Mouse (Mus musculus): ENCODE data around the gene Zfp706.

Zfp706 gene

DNA sequence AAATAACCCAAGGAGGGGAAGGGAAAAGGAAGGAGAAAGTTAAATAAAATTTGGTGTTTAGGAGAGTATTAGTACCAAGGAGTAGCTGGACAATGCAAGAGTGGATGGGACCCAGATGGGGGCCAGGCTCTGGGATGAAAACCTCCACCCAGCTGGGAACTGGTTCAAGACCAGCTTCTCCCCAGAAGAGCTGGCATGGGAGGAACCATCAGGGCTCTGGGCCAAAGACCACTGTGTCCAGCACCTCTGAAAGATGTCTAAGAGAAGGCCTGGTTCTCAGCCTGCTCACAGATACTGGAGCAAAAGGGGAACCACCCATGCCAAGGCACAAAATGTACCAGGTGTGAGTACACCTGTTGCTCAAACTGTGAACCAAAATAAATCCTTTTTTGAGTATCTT is 20.4 kb upstream of the Zfp706 start:
- no peaks in the 10 kb centered on the region for H3K27me3 ChIP-seq (ENCODE audit: insufficient read depth, low read length)
- H3K4me3 ChIP-seq (replicated peaks; ENCODE audit: low read length), result no peak overlapping the region
- H3K36me3 ChIP-seq (ENCODE audit: insufficient read depth, low read length), result no peaks in the 10 kb centered on the region
- TF ChIP-seq CTCF (conservative IDR thresholded peaks at IDR 0.05; ENCODE audit: low read length), result no peak
- no peak for TF ChIP-seq POU5F1 (IDR thresholded peaks at IDR 0.05; ENCODE audit: borderline replicate concordance, low read length)
- TF ChIP-seq NANOG (IDR thresholded peaks at IDR 0.05; ENCODE audit: borderline replicate concordance, low read length), result no peak
- peaks cover 14% of the 10 kb centered on the region for H3K4me1 ChIP-seq (replicated peaks; ENCODE audit: low read depth, low read length)
- H3K9me3 ChIP-seq (ENCODE audit: low read length), result no peaks in the 10 kb centered on the region

GRCm38 (mm10) chr15:37026458-37026857 is 18.9 kb upstream of the Zfp706 start:
- Histone ChIP-seq H3K27me3 (ENCODE audit: insufficient read depth, low read length) (no peaks in the 10 kb centered on the region), H3K4me1 (replicated peaks; ENCODE audit: low read depth, low read length) (peaks cover 6% of the 10 kb centered on the region), H3K9me3 (ENCODE audit: low read length) (no peaks in the 10 kb centered on the region), H3K4me3 (replicated peaks; ENCODE audit: low read length) (no peak overlapping the region), H3K36me3 (ENCODE audit: insufficient read depth, low read length) (no peaks in the 10 kb centered on the region)
- no peak for TF ChIP-seq POU5F1 (IDR thresholded peaks at IDR 0.05; ENCODE audit: borderline replicate concordance, low read length)

GRCm38 (mm10) chr15:37020581-37021245 is 13.1 kb upstream of the Zfp706 start:
- H3K36me3 ChIP-seq (ENCODE audit: insufficient read depth, low read length), result no peaks in the 10 kb centered on the region
- H3K9me3 ChIP-seq (ENCODE audit: low read length), result no peaks in the 10 kb centered on the region
- no peaks in the 10 kb centered on the region for H3K27me3 ChIP-seq (ENCODE audit: insufficient read depth, low read length)
- H3K4me1 ChIP-seq (replicated peaks; ENCODE audit: low read depth, low read length), result peaks cover 22% of the 10 kb centered on the region
- TF ChIP-seq NANOG (IDR thresholded peaks at IDR 0.05; ENCODE audit: borderline replicate concordance, low read length) (no peak), CTCF (conservative IDR thresholded peaks at IDR 0.05; ENCODE audit: low read length) (peak; percentile 9)
- no peak overlapping the region for H3K4me3 ChIP-seq (replicated peaks; ENCODE audit: low read length)

DNA sequence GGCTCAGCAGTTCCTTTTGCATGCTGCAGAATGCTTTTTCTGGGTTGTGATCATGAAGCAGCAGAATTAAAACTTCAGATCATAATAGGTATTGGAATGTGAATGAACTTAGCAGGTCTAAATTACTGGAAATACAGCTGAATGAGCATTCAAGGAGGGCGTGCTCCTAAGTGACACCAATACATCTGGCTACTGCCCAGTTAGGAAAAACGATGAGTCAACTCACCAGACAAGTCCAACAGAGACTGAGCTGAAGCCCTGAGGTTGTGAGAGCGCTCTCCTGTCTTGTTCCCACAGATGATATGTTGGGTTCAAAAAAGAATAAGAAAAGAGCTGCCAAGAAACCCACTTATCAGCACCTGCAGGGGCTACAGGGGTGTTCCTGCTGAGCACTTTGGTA is 11.9 kb upstream of the Zfp706 start:
- H3K4me3 ChIP-seq (replicated peaks; ENCODE audit: low read length), result no peak overlapping the region
- TF ChIP-seq NANOG (IDR thresholded peaks at IDR 0.05; ENCODE audit: borderline replicate concordance, low read length) (no peak), CTCF (conservative IDR thresholded peaks at IDR 0.05; ENCODE audit: low read length) (no peak), POU5F1 (IDR thresholded peaks at IDR 0.05; ENCODE audit: borderline replicate concordance, low read length) (no peak)

DNA sequence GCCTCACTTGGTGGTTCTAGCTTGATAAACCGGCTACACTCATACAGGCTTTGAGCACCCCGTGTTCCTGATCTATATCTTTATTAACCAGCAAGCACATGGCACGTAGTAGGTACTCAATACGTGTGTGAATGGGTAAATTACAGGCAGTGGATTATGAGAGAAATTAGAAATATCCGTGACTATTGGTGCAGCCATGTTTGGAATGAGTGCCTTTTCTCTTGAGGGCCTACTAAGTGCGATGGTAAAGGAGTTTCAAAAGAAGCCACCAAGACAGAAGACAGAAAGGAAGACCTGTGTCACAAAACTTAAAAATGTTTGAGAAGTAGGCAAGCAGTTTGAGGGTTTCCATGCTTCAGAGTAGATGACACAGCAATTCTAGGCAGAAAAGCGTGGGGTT is 4.3 kb upstream of the Zfp706 start:
- H3K36me3 ChIP-seq (ENCODE audit: insufficient read depth, low read length), result no peaks in the 10 kb centered on the region
- peaks cover 55% of the 10 kb centered on the region for H3K4me1 ChIP-seq (replicated peaks; ENCODE audit: low read depth, low read length)
- no peak overlapping the region for H3K4me3 ChIP-seq (replicated peaks; ENCODE audit: low read length)
- H3K27me3 ChIP-seq (ENCODE audit: insufficient read depth, low read length), result no peaks in the 10 kb centered on the region
- TF ChIP-seq POU5F1 (IDR thresholded peaks at IDR 0.05; ENCODE audit: borderline replicate concordance, low read length) (no peak), CTCF (conservative IDR thresholded peaks at IDR 0.05; ENCODE audit: low read length) (no peak), NANOG (IDR thresholded peaks at IDR 0.05; ENCODE audit: borderline replicate concordance, low read length) (no peak)
- H3K9me3 ChIP-seq (ENCODE audit: low read length), result no peaks in the 10 kb centered on the region

More for the DNA sequence above, 11.9 kb upstream of the Zfp706 start:
- peaks cover 26% of the 10 kb centered on the region for H3K4me1 ChIP-seq (replicated peaks; ENCODE audit: low read depth, low read length)
- H3K36me3 ChIP-seq (ENCODE audit: insufficient read depth, low read length), result no peaks in the 10 kb centered on the region
- H3K27me3 ChIP-seq (ENCODE audit: insufficient read depth, low read length), result no peaks in the 10 kb centered on the region
- H3K9me3 ChIP-seq (ENCODE audit: low read length), result no peaks in the 10 kb centered on the region

GRCm38 (mm10) chr15:37011316-37011715 is 3.7 kb upstream of the Zfp706 start:
- TF ChIP-seq NANOG (IDR thresholded peaks at IDR 0.05; ENCODE audit: borderline replicate concordance, low read length), result peak; percentile 66; the same call in 1 of the 2 replicates
- no peak for TF ChIP-seq CTCF (conservative IDR thresholded peaks at IDR 0.05; ENCODE audit: low read length)
- Histone ChIP-seq H3K4me3 (replicated peaks; ENCODE audit: low read length) (no peak overlapping the region), H3K27me3 (ENCODE audit: insufficient read depth, low read length) (no peaks in the 10 kb centered on the region), H3K4me1 (replicated peaks; ENCODE audit: low read depth, low read length) (peaks cover 55% of the 10 kb centered on the region), H3K36me3 (ENCODE audit: insufficient read depth, low read length) (no peaks in the 10 kb centered on the region), H3K9me3 (ENCODE audit: low read length) (no peaks in the 10 kb centered on the region)

DNA sequence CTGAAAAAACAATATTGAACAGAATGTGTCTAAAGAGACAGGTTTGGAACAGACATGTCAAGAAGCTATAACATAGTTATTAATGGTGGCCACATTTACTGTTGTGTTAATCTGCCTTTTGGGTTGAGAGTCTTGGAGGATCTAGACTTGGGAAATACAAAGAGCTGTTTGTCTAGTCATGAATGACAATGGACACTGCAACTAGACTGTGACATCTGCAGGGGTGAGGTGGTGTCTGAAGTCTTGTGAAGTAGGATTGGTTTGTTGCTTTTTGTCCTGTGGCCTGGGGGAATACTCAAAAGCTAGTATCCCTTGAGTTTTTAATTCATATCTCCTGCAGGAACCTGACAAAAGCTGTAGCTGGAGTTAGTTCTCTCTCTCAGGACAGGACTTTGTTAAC is 973 bp upstream of the Zfp706 start:
- no peak for TF ChIP-seq NANOG (IDR thresholded peaks at IDR 0.05; ENCODE audit: borderline replicate concordance, low read length)
- TF ChIP-seq POU5F1 (IDR thresholded peaks at IDR 0.05; ENCODE audit: borderline replicate concordance, low read length), result no peak; the same call in 1 of the 2 replicates
- no peak for TF ChIP-seq CTCF (conservative IDR thresholded peaks at IDR 0.05; ENCODE audit: low read length)
- no peaks in the 10 kb centered on the region for H3K9me3 ChIP-seq (ENCODE audit: low read length)

DNA sequence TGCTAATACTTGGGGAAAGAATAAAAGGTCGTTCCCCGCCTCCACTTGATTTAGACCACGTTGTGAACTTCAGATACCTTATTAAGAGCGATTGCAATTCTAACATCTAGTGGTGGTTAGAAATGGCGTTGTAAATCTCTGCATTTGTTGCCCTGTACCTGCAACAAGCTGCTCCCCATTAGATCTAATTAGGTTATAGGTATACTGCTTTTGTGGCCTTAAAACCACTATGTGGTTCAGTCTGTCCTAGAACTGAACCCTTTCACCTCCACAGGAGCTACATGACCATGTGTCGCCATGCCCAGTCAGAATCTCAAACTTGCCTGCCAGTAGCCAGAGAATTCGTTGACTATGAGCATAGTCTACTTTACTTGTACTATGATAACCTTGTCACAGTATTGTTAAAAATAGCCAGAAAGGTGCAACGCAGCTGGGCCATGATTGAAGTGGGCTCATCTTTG is 416 bp upstream of the Zfp706 start:
- no peaks in the 10 kb centered on the region for H3K27me3 ChIP-seq (ENCODE audit: insufficient read depth, low read length)
- peaks cover 77% of the 10 kb centered on the region for H3K4me1 ChIP-seq (replicated peaks; ENCODE audit: low read depth, low read length)
- H3K9me3 ChIP-seq (ENCODE audit: low read length), result no peaks in the 10 kb centered on the region
- peak overlapping the region; percentile 94 for H3K4me3 ChIP-seq (replicated peaks; ENCODE audit: low read length)
- TF ChIP-seq CTCF (conservative IDR thresholded peaks at IDR 0.05; ENCODE audit: low read length) (no peak), NANOG (IDR thresholded peaks at IDR 0.05; ENCODE audit: borderline replicate concordance, low read length) (no peak), POU5F1 (IDR thresholded peaks at IDR 0.05; ENCODE audit: borderline replicate concordance, low read length) (no peak)
- H3K36me3 ChIP-seq (ENCODE audit: insufficient read depth, low read length), result peaks cover 27% of the 10 kb centered on the region

More for the DNA sequence above, 973 bp upstream of the Zfp706 start:
- H3K36me3 ChIP-seq (ENCODE audit: insufficient read depth, low read length), result peaks cover 22% of the 10 kb centered on the region
- peak overlapping the region; percentile 94; the same call in 1 of the 2 replicates for H3K4me3 ChIP-seq (replicated peaks; ENCODE audit: low read length)
- peaks cover 71% of the 10 kb centered on the region for H3K4me1 ChIP-seq (replicated peaks; ENCODE audit: low read depth, low read length)
- H3K27me3 ChIP-seq (ENCODE audit: insufficient read depth, low read length), result no peaks in the 10 kb centered on the region

All from E14TG2a.4 (cell line).